Mouse (Mus musculus): ENCODE data around the gene Bptf. TPM values are rescaled to one million over a fixed set of nuclear protein-coding genes. Genes with fewer than 3 reads are reported as not detected.

Bptf gene
- polyA plus RNA-seq, 1 experiment from 2014 or later = 42.7 TPM

DNA sequence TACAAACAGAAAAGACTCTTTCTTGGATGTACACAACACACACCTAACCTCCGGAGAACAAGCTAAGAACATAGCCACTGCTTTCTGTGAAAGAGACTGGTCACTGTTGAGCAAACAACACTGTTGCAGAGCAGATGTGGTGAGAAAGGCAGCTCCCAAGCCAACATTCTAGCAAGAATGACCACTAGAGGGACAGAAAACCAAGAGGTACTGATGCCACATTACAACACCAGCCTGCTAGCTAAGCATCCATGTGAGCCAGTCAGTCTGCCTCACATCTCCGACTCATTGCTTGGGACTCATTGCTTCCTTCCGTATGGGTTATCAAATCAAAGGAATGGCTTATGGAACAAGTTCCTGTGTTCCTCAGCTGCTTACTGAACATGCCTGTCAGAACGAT lies 18.8 kb downstream of the Bptf start:
- Histone ChIP-seq H3K27ac (peak overlapping the region; percentile 31; the same call in 1 of the 2 replicates), H3K4me3 (no peak overlapping the region), H3K4me2 (no peak overlapping the region), H3K9ac (no peak overlapping the region), H3K36me3 (ENCODE audit: poor library complexity, severe bottlenecking) (peaks cover 27% of the 10 kb centered on the region), H3K4me1 (peaks cover 33% of the 10 kb centered on the region), H3K9me3 (replicated peaks) (no peaks in the 10 kb centered on the region), H3K27me3 (no peaks in the 10 kb centered on the region)
- 79% methylated on average over 4 of the region's 4 CpGs for WGBS
- ATAC-seq = no peak

DNA sequence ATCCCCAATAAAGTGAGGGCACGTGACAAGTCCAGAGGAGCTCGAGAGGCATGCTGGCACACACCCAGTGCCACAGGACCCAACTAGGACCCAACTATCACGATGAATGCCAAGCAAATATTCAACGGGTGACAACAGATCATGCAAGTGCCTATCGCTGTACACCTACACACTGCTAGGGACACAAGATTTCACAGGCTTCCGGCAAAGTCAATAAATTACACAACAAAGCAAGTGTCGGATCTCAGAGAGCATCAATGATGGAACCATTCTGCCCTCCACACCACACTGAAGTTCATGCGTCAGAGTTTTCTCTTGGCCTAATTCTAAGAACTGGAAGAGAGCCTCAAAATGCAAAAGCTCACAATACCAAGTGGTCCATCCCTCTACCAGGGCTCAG lies 22.3 kb downstream of the Bptf start:
- Histone ChIP-seq H3K27me3 (no peaks in the 10 kb centered on the region), H3K9ac (no peak overlapping the region), H3K4me3 (no peak overlapping the region), H3K36me3 (ENCODE audit: poor library complexity, severe bottlenecking) (peaks cover 27% of the 10 kb centered on the region), H3K9me3 (replicated peaks) (no peaks in the 10 kb centered on the region), H3K4me1 (peaks cover 24% of the 10 kb centered on the region), H3K4me2 (no peak overlapping the region), H3K27ac (no peak overlapping the region)
- no peak for ATAC-seq
- WGBS = 94% methylated on average over 8 of the region's 8 CpGs

DNA sequence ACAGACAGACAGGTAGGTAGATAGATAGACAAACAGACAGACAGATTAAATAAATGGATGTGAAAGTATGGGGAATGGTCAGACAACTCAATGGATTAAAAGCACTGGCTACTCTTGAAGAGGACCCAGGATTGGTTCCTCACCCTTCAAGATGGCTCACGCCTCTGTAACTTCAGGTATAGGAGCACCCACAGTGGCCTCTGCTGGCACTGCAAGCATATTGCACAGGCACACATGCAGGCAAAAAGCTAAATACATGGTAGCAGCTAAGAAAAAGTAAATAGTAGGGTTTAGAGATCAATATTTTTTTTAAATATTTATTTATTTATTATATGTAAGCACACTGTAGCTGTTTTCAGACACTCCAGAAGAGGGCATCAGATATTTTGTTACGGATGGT lies 23.0 kb downstream of the Bptf start:
- WGBS = 87% methylated on average over 2 of the region's 2 CpGs
- no peaks in the 10 kb centered on the region for H3K27me3 ChIP-seq
- no peak overlapping the region for H3K9ac ChIP-seq
- ATAC-seq = no peak
- H3K4me2 ChIP-seq = no peak overlapping the region
- peaks cover 30% of the 10 kb centered on the region for H3K36me3 ChIP-seq (ENCODE audit: poor library complexity, severe bottlenecking)
- H3K9me3 ChIP-seq (replicated peaks) = no peaks in the 10 kb centered on the region
- no peak overlapping the region for H3K4me3 ChIP-seq
- no peak overlapping the region for H3K27ac ChIP-seq
- peaks cover 17% of the 10 kb centered on the region for H3K4me1 ChIP-seq

DNA sequence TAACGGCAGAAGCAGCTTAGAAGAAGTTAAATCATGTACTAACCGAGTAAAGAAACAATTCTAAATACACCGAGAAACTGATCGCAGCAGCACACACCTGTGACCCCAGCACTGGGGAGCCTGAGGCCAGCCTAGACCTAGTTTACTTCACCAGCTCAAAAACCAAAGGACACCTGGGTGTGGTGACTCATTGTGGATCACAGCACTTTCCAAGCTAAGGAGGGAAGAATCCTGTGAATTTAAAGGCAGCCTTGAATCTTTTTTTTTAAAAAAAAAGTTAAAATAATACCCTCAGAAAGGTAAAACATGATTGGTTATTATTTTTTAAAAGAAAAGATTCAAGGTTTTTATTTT lies 24.2 kb downstream of the Bptf start:
- Histone ChIP-seq H3K27me3 (no peaks in the 10 kb centered on the region), H3K9me3 (replicated peaks) (no peaks in the 10 kb centered on the region), H3K36me3 (ENCODE audit: poor library complexity, severe bottlenecking) (peaks cover 30% of the 10 kb centered on the region), H3K4me2 (no peak overlapping the region), H3K9ac (no peak overlapping the region), H3K27ac (0 out of 2 replicates have a peak overlapping the region, but pooled peaks have one; percentile 35), H3K4me3 (no peak overlapping the region), H3K4me1 (peaks cover 21% of the 10 kb centered on the region)
- 90% methylated on average over 4 of the region's 4 CpGs for WGBS
- no peak for ATAC-seq

DNA sequence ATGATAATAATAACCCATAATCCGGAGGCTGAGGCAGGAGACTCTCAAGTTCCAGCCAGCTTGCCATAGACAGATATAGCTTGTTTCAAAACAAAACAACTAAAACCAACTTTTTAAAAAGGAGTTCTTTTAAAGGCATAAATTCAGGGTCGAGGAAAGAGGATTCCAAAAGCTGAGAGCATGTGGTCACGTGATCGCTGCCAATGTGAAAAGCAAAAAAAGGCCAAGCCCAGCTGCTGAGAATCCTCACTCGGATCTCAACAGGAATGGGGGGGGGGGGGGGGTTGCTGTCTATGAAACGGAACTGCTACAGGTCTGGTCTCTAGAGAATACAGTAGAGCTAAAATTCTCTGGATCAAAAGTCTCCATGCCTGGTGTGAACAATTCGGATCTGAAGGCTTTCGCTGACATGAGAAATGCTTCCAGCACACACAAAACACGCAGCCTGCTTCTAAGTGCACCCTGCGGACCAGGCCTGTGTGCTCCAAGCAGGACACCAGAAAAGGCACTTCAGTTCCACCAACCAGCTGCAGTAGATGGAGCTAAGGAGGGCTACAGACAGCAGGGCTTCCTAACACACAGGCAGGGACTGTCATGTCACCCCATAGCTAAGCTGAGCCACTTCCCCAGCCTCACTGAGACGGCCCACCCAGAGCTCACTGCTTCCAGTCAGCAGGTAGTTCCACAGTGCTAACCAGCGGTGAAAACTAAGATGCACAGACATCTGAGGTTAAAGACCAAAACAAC lies 24.8 kb downstream of the Bptf start:
- Histone ChIP-seq H3K4me3 (no peak overlapping the region), H3K36me3 (ENCODE audit: poor library complexity, severe bottlenecking) (peaks cover 30% of the 10 kb centered on the region), H3K9ac (no peak overlapping the region), H3K27ac (peak overlapping the region; percentile 35; the same call in 1 of the 2 replicates), H3K9me3 (replicated peaks) (no peaks in the 10 kb centered on the region), H3K4me2 (no peak overlapping the region), H3K4me1 (peaks cover 26% of the 10 kb centered on the region), H3K27me3 (no peaks in the 10 kb centered on the region)
- ATAC-seq = no peak
- 80% methylated on average over 12 of the region's 12 CpGs for whole genome bisulfite sequencing

DNA sequence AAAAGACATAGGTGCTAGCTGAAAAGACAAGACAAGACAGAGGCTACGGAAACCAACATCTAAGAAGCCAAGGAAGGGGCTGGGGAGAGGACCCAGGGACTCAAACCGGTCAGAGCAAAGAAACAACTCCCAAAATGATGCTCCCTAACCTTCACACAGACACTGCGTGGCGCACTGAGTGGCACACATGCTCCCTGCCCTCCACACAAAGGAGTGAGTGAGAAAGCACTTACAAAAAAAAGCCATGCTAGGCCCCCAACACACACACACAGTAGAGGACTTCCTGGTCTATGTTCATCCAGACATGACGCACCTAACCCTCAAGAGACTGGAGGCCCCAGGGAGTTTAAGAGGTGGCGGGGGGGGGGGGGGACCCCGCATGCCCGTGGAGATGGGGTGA lies 25.5 kb downstream of the Bptf start:
- no peaks in the 10 kb centered on the region for H3K27me3 ChIP-seq
- no peak overlapping the region for H3K4me2 ChIP-seq
- no peak overlapping the region for H3K27ac ChIP-seq
- H3K9me3 ChIP-seq (replicated peaks) = no peaks in the 10 kb centered on the region
- ATAC-seq = no peak
- H3K9ac ChIP-seq = no peak overlapping the region
- H3K36me3 ChIP-seq (ENCODE audit: poor library complexity, severe bottlenecking) = peaks cover 29% of the 10 kb centered on the region
- 89% methylated on average over 8 of the region's 8 CpGs for WGBS
- peaks cover 27% of the 10 kb centered on the region for H3K4me1 ChIP-seq
- H3K4me3 ChIP-seq = no peak overlapping the region

DNA sequence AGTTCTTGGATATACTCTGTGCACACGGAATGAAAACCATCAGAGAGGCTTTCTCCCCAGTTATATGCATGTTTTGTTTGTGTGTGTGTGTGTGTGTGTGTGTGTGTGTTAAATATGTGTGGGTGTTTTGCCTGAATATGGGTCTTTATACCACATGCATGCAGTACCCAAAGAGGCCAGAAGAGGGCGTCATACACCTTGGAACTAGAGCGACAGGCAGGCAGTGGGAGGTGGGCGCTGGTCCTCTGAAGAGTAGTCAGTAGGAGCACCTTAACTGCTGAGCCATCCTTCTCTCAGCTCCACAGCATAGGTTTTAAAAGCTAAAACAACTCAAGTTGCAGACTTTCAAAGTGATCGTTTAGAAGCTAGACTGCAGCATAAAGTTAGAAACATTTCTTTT lies 26.7 kb downstream of the Bptf start:
- Histone ChIP-seq H3K4me1 (peaks cover 27% of the 10 kb centered on the region), H3K27ac (no peak overlapping the region), H3K36me3 (ENCODE audit: poor library complexity, severe bottlenecking) (peaks cover 16% of the 10 kb centered on the region), H3K9ac (no peak overlapping the region), H3K4me2 (no peak overlapping the region), H3K9me3 (replicated peaks) (no peaks in the 10 kb centered on the region), H3K4me3 (no peak overlapping the region), H3K27me3 (no peaks in the 10 kb centered on the region)
- 58% methylated on average over 5 of the region's 5 CpGs for WGBS
- ATAC-seq = no peak

DNA sequence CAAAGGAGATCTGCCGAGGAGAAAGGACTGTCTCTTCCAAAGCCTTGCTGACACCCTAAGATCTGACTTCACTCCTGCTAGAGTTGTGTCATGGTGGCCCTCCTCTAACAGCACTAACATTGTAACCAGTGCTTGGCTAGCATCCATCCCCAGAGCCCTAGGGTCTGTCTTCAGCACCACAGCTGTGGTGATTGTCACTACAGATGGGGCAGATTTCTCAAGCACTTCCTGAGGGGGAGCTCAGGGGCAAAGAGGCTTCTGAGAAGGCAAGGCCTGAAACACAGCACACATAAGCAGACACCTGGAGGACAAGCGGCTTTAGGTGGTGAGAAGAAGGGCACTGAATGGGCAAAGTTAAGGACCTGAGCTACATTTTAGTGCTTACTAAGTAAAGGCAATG lies 28.2 kb downstream of the Bptf start:
- H3K4me1 ChIP-seq = peaks cover 27% of the 10 kb centered on the region
- 87% methylated on average over 2 of the region's 2 CpGs for WGBS
- no peaks in the 10 kb centered on the region for H3K9me3 ChIP-seq (replicated peaks)
- H3K4me3 ChIP-seq = no peak overlapping the region
- H3K36me3 ChIP-seq (ENCODE audit: poor library complexity, severe bottlenecking) = peaks cover 12% of the 10 kb centered on the region
- H3K4me2 ChIP-seq = no peak overlapping the region
- no peak overlapping the region; the same call in 1 of the 2 replicates for H3K27ac ChIP-seq
- no peak overlapping the region for H3K9ac ChIP-seq
- H3K27me3 ChIP-seq = no peaks in the 10 kb centered on the region
- ATAC-seq = no peak

DNA sequence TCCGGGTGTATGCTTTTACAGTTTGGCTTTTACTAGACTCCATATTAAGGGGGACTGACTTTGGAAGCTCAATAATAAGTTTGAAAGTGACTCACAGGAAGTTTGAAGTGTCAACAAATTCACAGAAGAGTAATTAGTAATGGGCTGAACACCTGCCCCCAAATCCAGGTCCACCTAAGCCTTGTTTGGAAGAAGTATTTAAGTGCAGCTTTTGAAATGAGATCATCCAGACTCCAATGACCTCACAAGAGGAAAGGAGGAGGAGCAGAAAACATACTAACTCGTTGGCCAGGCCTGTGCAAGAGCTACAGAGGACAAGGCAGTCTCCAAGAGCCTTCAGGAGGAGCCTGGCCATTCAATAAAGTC lies 28.7 kb downstream of the Bptf start:
- H3K9me3 ChIP-seq (replicated peaks) = no peaks in the 10 kb centered on the region
- H3K36me3 ChIP-seq (ENCODE audit: poor library complexity, severe bottlenecking) = peaks cover 15% of the 10 kb centered on the region
- WGBS = 70% methylated on average over 2 of the region's 2 CpGs
- no peak overlapping the region for H3K9ac ChIP-seq
- H3K27me3 ChIP-seq = no peaks in the 10 kb centered on the region
- no peak overlapping the region for H3K4me3 ChIP-seq
- no peak overlapping the region for H3K4me2 ChIP-seq
- H3K4me1 ChIP-seq = peaks cover 26% of the 10 kb centered on the region
- no peak for ATAC-seq
- H3K27ac ChIP-seq = no peak overlapping the region; the same call in 1 of the 2 replicates

DNA sequence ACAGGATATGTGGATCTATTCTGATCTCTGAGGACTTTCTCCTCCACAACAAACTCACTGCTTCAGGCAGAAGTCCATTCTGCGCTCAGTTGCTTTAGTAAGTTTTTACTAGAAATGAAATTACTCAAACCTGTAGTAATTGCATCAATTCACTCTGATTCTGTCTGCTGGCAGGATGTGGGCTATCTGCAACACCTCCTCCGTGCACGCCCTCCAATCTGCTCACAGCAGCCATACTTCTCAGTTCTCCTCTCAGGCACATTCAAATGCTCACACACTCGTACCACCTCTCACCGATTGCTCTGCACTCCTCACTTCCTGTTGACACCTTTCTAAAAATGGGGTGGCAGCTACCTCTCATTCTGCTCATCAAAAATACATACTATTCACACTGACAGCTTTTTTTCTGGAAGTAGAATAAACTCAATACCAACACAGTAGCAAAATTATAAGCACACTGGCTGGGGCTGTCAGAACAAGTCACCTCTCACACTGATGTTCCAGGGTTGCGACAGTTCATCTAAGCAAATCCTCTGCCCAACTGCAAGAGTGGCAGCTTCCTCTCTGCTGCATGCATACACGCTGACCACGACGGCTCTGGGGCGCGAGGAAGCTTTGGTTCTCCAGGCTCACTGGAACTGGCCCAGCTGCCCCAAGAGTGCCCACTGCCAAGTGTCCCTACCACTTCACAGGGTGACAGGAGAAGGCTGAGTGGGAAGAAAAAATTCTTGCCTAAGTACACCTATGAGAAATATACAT lies 29.3 kb downstream of the Bptf start:
- Histone ChIP-seq H3K4me3 (no peak overlapping the region), H3K9ac (no peak overlapping the region), H3K9me3 (replicated peaks) (no peaks in the 10 kb centered on the region), H3K4me2 (no peak overlapping the region), H3K4me1 (peaks cover 23% of the 10 kb centered on the region), H3K27me3 (no peaks in the 10 kb centered on the region), H3K36me3 (ENCODE audit: poor library complexity, severe bottlenecking) (peaks cover 20% of the 10 kb centered on the region), H3K27ac (no peak overlapping the region)
- ATAC-seq = no peak
- 84% methylated on average over 11 of the region's 11 CpGs for WGBS

DNA sequence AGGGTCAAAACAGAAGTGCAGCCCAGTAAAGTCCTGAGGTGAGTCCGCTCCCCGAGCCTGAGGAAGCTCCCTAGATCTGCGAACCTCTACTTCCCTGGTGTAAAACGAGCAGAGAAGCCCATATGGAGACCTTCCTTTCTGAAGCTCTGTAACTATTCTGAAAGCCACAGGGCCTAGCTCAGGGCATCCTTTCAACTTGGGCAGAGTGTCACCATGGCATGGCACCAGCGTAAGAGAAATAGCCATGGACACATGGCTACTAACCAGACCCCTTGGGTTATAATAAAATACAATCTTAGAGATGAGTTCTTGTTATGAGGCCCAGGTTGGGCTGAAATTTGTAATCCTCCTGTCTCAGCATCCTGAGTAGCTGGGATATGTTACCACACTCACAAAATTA lies 35.0 kb downstream of the Bptf start:
- ATAC-seq = no peak
- Histone ChIP-seq H3K4me2 (no peak overlapping the region), H3K27ac (no peak overlapping the region), H3K27me3 (no peaks in the 10 kb centered on the region), H3K4me1 (no peaks in the 10 kb centered on the region), H3K36me3 (ENCODE audit: poor library complexity, severe bottlenecking) (peaks cover 53% of the 10 kb centered on the region), H3K9ac (no peak overlapping the region), H3K4me3 (no peak overlapping the region), H3K9me3 (replicated peaks) (no peaks in the 10 kb centered on the region)
- WGBS = 92% methylated on average over 5 of the region's 5 CpGs

DNA sequence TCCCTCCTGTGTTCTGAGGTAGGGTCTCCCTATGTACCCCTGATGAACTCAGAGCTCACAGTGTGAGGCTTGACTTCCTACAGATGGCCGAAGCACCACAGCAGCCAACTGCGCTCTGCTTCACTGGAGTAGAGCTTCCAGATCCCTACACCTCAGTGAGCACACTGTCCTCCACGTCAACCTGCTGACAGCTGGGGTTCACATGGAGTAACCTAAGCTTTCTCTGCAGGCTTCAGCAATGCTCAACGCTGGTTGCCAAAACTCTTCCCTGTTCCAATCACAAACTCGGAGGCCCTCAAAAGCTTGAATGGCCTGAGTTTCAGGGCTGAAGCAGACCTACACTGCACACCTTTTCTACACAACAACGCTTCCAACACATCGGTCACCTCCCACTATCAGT lies 38.1 kb downstream of the Bptf start:
- WGBS = 93% methylated on average over 7 of the region's 7 CpGs
- Histone ChIP-seq H3K4me2 (no peak overlapping the region), H3K4me3 (no peak overlapping the region), H3K36me3 (ENCODE audit: poor library complexity, severe bottlenecking) (peaks cover 66% of the 10 kb centered on the region), H3K27ac (no peak overlapping the region), H3K4me1 (no peaks in the 10 kb centered on the region), H3K27me3 (no peaks in the 10 kb centered on the region), H3K9me3 (replicated peaks) (no peaks in the 10 kb centered on the region), H3K9ac (no peak overlapping the region)
- ATAC-seq = no peak
